Mouse (Mus musculus) urinary bladder, postnatal 25 days (tissue): ENCODE measurements around the gene Ttbk2.
A peak's percentile ranks its signal among the peaks of the same experiment; 100 is the strongest.

Experiments used
- DNase-seq: peaks from one replicate; pipeline ENCODE4 v3.0.0; 2022; ENCODE audit warnings: low spot score

Ttbk2 gene

DNA sequence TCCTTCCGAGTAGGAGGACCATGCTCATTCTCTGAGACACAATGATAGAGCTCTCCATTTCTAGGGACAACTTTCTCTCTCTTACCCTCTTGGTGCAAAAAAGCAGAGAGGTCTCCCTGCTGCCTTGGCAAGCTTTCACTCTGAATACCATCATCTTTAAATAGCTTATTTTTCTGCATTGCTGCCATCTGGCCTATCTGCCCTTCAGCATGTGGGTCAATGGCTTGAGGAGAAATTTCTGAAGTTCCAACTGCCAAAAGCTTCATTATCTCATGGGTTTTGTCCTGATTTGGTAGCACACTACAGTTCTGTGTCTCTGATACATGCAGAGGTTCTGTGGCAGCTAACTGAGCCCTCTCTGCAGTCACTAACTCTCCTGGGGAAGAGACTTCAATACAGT, 104.9 kb downstream of the Ttbk2 start:
- no peak for DNase-seq

DNA sequence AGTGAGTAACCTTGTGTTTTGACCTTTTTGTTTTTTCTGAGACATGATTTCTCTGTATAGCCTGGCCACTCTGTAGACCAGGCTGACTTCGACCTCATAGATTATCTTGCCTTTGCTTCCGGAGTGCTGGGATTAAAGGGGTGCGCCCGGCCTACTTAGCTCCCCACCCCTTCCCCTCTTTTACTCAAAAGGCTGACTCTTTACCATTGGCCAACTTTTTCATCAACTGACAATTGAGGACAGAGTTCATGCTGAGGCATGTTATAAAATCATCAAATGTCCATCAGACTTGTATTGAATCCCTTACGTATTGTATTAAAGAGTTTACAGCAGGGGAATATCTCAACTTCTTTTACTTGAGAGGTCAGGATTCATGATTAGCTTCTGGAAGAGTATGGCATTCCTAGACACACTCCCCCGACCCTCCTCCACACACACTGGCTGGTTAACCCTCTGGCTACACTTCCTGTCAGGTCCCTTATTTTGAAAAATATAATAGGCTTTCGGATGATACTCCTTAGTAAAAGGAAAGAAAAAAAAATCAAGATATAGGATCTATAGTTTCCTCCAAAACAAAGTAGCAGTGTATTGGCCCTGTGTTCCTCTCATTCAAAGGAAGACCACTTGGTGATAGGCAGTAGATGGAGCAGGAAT, 118.4 kb downstream of the Ttbk2 start:
- DNase-seq: no peak

DNA sequence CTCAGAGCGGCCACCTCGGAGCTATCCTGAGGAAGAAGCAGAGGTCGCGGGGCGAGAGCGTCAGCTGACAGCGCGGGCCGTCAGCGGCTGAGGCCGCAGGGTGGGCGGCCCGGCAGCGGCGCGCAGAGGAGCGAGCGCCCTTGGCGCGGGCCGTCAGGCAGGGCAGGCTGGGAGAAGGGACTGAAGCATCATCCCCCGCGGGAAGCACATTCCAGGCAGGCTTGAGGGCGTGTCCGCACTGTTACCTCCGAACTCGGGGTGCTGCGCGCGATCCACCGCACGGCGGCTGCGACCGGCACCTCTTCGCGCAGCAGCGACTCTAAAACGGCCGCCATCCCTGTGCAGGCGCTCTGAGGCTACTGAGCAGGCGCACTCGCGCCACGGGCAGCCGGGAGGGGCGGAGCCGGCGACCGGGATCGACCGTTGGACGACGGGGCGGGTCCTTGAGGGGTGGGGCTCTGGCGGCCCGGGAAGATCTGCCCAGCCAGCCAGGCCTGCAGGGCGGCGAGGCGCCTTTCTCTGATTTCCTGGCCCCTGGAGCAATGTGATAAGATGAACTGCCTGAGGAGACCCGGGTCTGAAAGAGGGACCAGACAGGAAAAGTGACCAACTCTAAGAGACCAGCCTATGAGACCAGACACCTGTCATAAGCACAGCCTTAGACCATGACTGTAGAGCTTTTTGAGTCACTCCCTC, 119.1 kb downstream of the Ttbk2 start:
- peak; percentile 88 for DNase-seq

DNA sequence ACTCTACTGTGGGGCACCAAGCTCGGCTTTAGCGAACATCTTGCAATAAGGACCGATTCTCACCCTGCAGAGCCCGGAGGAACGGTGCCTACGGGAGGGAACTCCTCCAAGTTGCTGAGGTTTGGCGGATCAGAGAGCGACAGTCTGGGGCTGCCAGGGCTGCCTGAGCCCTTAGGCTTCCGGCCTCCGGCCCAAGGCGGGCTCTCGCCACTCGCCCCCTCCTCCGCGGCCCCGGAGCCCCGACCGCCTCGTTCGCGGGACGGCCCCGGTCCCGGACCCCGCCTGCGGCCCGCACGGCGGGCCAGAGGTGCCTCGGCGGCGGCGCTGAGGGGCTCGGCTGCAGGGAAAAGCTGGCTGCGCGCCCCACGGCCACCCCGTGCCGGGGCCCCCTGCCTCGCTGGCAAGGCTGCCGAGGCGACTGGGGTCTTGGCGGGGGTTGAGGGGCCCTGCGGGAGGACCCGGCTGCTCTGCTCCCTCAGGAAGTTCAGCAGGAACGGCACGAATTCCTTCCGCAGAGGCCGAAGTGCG, 119.7 kb downstream of the Ttbk2 start:
- DNase-seq: peak; percentile 23

DNA sequence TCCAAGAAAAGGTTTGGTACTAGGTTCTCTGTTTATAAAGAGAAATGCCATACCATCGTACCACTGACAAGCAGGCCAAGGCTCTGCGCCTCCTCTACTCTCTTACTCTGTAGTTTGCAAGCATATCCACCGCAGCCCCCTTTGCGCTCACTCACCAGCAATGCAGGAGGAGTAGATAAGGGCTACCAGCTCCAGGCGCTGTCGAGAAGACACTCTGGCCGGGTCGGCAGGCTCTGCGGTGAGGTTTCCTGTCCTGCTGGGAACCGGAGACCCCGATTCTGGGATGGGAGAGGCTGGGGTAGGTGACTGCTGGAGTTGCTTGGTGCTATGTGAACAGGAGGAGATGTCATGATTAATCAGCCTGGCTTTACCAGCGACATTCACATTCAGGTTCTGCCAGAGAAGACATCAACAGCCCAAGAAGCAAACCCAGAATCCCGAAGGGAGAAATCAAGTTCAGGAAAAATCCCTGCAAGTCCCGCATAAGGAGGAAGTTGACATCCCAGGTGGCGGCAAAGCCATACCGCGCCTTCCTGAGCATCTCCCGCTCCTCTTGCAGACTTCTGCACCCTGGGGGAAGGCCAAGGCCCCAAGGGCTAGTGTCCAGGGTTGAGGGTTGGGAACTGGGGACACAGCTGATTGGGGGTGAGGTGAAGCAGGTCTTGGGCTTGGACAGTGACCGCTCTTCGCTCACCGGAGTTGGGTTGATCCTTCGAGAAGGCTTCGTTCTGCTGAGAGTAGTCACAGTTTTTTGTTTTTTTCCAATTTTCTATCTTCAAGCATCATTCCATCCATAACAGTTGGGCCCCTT, 120.4 kb downstream of the Ttbk2 start:
- DNase-seq: no peak

DNA sequence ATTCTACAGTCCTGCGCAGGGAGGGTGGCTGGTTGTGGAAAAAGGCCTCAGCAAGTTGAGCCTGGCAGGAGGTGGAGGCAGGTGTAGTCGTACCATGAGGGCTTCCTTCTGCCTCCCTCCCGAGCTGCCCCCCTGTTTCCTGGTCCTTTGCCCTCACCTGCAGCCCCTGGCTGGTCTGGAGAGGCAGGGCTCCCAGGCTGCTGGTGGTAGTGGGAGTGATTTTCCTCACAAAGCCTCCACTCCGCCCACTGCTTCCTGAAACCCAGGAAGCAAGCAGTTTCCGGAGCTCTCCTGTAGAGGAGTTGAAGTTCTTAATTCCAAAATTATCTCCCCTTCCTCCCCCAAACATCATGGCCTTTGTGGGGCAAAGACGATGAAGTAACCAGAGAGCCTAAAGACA, 126.2 kb downstream of the Ttbk2 start:
- DNase-seq: no peak

DNA sequence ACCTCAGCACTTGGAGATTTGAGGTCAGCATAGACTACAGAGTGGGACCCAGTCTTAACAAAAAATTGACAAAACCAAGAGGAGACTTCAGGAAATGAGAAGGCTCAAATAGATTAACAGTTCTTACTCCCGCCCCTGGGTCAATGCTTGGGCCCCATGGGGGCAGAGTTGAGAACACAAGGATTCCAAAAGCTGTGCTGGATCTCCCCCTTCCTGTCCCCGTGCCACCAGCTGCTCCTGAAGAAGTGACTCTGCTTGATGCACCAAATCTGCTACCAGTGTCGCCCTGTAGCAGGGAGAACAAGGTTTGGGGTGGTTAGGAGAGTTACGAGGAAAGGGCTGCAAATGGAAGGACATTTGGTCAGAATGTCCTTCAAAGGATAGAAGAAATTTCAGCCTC, 126.8 kb downstream of the Ttbk2 start:
- no peak for DNase-seq

DNA sequence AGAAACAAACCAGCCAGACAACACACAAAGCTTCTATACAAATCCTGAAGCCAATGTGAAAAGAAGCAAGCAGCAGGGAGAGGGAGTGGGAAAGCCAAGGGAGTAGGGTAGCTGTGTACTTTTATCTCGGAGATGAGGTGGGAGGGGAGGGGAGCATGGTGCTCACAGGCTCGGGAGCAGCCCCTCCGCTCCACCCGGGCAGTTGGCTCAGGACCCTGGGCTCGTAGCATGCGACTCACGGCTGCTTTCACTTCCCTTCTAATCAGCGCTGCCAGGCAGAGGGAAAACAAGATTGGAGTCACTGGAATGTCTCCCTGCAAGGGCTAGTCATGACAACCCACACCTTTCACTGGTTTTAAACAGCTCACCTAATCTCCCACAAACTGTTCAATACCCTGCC, 127.9 kb downstream of the Ttbk2 start:
- no peak for DNase-seq

DNA sequence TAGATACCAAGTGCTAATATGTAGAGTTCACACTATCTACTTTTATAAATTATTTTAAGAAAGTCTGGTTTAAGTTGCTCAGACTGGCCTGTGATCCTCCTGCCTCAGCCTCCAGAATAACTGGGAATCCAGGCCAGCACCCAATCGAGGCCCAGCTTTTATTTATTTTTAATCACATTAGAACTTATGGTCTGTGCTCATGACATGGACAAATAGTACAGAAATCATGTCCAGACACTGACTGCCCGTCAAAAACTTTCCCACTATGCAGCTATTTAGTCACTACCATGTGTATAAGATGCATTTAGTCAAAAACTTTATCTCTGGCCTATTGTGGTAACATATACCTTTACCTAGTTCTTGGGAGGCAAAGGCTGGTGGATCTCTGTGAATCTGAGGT, 128.5 kb downstream of the Ttbk2 start:
- DNase-seq: no peak

DNA sequence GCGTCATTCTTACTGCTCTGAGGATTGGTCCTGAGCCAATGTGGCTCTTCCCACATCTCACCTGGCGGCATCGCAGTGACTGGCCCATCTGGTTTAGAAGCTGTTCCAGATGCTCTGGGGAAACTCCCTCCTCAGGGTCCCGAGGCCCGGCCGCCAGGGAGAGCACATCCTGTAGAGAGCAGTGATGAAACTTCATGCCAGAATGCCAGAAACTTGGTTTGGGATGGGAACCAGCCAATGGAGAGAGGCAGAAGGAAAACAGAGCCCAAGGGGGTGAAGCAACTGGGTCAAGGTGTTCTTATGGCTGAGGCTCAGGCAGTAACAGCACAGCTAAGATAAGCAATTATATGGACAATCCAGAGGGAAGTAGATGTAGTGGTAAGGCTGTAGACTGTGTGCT, 129.6 kb downstream of the Ttbk2 start:
- no peak for DNase-seq

DNA sequence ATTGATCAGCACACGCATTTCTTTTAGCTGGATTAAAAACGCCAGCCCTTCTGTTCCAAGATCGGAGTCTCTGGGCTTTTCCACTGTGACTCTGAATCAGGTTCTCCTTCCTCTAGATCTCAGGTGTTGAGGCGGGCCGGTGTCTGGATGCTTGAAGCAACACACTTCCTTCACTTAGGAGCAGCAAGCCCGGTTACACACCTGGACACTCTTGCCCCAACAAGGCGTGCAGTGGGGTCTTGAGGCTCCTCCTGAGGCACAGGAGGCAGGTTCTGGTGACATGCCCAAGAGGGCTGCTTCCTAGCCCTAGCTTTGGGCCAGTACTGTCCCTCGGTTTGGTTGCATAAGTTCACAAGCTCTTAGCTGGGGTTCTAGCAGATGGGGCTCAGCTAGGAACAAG, 131.9 kb downstream of the Ttbk2 start:
- no peak for DNase-seq

DNA sequence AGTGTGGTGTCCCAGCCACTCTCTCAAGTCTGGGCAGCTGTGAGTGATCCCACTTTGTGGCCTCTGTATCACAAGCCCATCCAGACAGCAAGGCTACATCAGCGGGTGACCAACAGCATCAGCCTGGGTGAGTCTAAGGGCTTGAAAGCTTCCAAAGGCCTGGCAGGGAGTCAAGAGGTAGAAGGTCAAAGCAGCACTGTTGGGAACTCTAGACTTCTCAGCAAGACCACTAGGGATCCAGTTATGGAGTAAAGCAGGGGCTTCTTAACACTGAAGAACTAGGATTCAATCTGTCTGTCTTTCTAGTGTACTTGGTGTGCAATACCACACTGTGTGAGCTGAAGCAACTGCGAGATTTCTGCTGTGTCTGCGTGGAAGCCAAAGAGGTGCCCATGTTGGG, 137.0 kb downstream of the Ttbk2 start:
- DNase-seq: no peak

DNA sequence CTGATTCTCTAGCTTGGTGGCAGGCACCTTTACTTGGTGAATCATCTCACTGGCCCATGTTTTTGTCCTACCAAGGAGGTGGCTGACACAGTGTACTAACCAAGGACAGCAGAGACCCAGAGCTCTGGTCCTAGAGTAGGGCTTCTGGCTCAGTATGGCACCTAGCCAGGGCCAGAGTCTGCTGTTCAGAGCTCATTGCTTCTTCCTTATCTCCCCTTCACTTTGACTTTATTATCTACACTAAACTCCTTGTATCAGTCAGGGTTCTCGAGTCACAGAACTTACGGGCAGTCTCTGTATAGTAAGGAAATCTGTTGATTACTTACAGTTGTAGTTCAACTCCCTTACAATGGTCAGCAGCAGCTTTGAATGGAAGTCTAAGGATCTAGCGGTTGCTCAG, 139.5 kb downstream of the Ttbk2 start:
- no peak for DNase-seq

DNA sequence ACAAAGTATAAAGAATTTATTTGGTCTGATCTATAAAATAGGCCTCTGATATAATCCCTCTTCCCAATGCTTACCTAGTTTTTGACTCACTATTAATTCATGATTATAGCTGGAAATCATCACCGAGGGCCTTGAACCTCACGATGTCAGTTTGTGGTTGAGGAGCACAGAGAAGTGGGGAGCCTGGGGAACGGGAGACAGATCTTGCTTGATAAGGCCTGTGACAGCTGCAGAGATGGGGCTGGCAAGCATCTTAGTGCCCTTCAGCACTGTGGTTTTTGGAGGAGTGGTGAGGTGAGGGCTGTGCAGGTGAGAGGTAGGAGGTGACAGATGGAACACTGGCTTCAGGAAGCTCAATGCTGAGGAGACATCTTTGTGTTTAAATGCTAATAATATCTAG, 140.2 kb downstream of the Ttbk2 start:
- no peak for DNase-seq

DNA sequence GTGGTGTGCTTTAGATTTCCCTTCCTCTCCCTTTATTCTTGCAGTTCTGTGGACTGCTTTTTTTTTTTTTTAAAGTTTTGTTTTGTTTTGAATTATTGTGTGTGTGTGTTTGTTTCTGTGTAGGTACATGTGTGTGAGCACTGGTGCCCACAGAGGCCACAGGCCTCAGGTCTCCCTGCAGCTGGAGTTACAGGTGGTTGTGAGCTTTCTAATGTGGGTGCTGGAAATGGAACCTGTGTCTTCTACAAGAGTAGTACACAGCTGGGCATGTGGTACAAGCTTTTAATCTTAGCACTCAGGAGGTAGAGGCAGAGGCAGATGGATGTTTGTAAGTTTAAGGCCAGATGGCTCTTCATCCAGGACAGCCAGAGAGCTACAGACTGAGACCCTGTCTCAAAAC, 143.4 kb downstream of the Ttbk2 start:
- DNase-seq: no peak

DNA sequence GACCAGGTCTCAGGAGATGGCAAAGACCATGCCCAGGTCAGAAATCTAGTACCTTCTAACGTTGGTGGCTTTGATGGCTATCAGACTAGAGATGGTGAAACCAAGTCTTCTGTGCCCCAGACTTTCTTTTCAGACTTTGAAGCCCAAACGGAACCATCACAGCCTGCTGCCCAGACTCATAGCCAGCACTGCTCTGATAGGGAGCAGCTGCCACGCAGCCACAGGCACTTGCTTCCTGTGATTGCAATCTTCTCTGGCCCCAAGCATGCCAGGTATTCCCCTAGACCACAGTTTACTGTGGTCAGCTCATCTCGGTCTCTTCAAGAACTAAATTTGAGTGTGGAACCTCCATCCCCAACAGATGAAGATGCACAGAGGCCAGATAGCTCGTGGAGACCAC, 147.7 kb downstream of the Ttbk2 start:
- no peak for DNase-seq

DNA sequence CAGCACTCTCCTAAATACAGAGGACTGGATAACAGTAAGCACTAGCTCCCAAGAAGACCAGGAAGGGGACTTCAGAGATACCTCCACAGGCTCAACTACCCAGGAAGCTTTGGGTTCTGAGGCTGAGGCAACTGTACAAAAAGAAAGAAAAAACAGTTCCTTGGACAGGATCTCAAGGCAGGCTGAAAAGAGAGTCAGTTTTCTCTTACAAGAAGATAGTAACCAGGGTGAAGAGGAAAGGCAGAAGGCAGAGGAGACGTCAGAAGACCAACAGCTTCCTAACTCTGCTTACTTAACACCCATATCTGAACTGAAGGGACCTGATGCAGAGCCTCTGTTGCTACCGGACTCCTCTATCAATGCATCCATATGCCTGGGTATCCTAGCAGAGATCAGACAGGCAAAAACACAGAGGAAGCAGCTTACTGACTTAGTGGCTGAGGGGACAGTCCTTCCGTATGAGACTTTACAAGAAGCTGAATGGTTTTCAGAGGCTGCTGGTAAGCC, 150.0 kb downstream of the Ttbk2 start:
- DNase-seq: no peak

DNA sequence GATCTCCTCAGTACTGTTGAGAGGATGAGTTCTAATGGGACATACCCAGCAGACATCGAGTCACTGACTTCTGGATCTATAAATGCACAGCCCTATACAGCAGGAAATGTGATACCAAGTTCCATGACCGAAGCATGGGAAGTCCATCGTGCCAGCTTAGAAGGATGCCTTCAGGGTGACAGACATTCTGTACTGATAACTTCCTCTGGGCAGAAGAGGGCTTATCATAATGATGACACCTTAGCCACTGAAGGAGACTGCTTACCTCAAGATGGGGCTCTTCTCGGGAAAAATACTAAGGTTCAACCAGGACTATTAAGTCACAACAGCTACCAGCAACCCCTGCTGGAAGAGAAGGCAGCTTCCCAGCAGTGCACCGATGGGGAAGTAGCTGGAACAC, 152.6 kb downstream of the Ttbk2 start:
- no peak for DNase-seq
